Mouse (Mus musculus): ENCODE measurements around the gene Mon1b.

- TF ChIP-seq GATA1 (IDR thresholded peaks at IDR 0.05; ENCODE audit: low read length): no peak
- no peak for TF ChIP-seq TAL1 (IDR thresholded peaks at IDR 0.05; ENCODE audit: low read length)
Measured at GRCm38 (mm10) chr8:113672599-113673255, 37.3 kb downstream of the Mon1b start.

Data from erythroblast, embryonic 14.5 days (primary cell).